Mouse (Mus musculus): ENCODE results near the gene Tiam1. TPM values are rescaled to one million over a fixed set of nuclear protein-coding genes. Genes with fewer than 3 reads are reported as not detected.

Tiam1 gene
- polyA plus RNA-seq, 1 experiment, result not detected

DNA sequence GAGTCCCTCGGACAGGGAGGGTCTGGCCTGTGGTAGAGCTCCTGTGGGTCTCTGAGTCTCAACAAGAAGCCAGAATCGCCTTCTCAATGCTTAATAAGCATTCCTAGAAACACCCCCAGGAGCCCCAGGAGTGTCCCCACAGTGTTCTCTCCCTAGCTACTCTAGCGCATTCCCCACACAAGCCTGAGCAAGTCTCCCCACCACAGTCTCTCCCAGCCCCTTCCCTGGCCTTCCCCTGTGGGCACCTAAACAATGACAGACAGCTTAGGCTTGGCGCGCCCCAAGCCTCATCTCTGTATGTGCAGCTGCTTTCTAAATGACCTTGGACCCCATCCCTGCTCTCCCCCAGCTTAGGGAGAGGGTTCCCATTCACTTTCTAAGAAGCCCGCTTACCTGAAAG lies 7.3 kb upstream of the Tiam1 start:
- H3K27ac ChIP-seq (ENCODE audit: insufficient read depth, low read depth, low read length), result no peak overlapping the region
- H3K4me1 ChIP-seq (ENCODE audit: control insufficient read depth, insufficient read depth, low read length), result peaks cover 20% of the 10 kb centered on the region
- TF ChIP-seq CTCF (IDR thresholded peaks at IDR 0.05; ENCODE audit: insufficient read depth, low read depth, low read length) (no peak), POLR2A (IDR thresholded peaks at IDR 0.05; ENCODE audit: insufficient read depth, low read depth, low read length) (no peak)
- H3K4me3 ChIP-seq (ENCODE audit: insufficient read depth, low read depth, low read length), result no peak overlapping the region
- WGBS, result 88% methylated on average over 6 of the region's 6 CpGs

DNA sequence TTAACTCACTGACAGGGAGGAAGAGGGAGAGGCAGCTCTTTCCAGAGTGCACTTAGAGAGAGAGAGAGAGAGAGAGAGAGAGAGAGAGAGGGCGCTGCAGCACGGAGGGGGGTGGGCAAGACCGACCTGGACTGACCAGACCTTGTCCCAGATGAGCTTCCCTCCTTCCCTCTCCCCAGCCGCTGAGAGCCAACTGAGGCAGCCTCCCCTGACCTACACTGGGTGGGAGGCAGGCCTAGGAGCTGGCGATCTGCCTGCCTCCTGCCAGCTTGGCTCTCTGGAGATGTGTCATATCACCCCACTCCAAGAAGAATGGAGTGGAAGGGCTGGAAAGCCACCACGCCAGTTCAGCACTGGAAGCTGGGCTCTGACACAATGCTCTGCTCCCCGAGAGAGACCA lies 6.6 kb upstream of the Tiam1 start:
- Histone ChIP-seq H3K27ac (ENCODE audit: insufficient read depth, low read depth, low read length) (no peak overlapping the region), H3K4me3 (ENCODE audit: insufficient read depth, low read depth, low read length) (no peak overlapping the region), H3K4me1 (ENCODE audit: control insufficient read depth, insufficient read depth, low read length) (peaks cover 20% of the 10 kb centered on the region)
- TF ChIP-seq POLR2A (IDR thresholded peaks at IDR 0.05; ENCODE audit: insufficient read depth, low read depth, low read length) (no peak), CTCF (IDR thresholded peaks at IDR 0.05; ENCODE audit: insufficient read depth, low read depth, low read length) (no peak)
- WGBS, result 38% methylated on average over 7 of the region's 7 CpGs

DNA sequence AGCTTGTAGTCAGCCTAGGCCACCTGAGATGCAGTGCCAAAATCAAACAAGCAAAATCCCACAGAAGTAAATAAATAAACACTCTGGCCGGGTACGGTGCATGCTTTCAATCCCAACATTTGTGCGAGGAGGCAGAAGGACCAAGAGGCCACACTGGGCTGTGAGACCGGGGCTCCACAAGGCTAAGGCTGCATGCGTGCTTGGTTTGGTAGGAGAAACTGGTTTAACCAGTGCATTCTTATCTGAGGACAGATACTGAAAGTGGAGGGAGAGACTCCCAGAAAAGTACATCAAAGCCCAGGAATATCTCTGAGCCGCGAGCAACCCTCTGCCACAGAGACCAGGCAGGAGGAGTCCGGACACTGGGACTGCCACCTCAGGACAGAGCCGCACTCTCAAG lies 5.8 kb upstream of the Tiam1 start:
- Histone ChIP-seq H3K4me3 (ENCODE audit: insufficient read depth, low read depth, low read length) (no peak overlapping the region), H3K27ac (ENCODE audit: insufficient read depth, low read depth, low read length) (peak overlapping the region; percentile 79), H3K4me1 (ENCODE audit: control insufficient read depth, insufficient read depth, low read length) (peaks cover 21% of the 10 kb centered on the region)
- TF ChIP-seq CTCF (IDR thresholded peaks at IDR 0.05; ENCODE audit: insufficient read depth, low read depth, low read length) (no peak), POLR2A (IDR thresholded peaks at IDR 0.05; ENCODE audit: insufficient read depth, low read depth, low read length) (no peak)
- 75% methylated on average over 9 of the region's 9 CpGs for WGBS

DNA sequence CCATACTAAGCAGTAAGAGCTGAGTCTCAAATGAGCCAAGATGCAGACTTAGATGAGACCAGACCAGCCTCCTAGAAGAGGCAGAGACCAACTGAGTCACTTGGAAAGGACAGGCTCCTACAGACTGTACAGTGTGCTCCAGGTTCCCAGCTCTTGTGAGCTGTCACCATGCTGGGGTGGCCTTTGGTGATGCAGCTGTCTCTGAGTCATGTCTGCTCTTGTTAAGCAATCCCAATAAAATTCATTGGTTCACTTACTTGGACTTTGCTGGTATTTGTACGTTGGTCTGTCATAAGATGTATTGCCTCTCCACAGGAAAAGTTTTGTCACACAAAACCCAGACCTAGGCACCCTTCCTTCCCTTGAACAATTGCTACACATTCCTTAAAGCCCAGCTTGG lies 1.7 kb upstream of the Tiam1 start:
- no peak overlapping the region for H3K27ac ChIP-seq (ENCODE audit: insufficient read depth, low read depth, low read length)
- peaks cover 15% of the 10 kb centered on the region for H3K4me1 ChIP-seq (ENCODE audit: control insufficient read depth, insufficient read depth, low read length)
- no peak overlapping the region for H3K4me3 ChIP-seq (ENCODE audit: insufficient read depth, low read depth, low read length)
- TF ChIP-seq CTCF (IDR thresholded peaks at IDR 0.05; ENCODE audit: insufficient read depth, low read depth, low read length) (no peak), POLR2A (IDR thresholded peaks at IDR 0.05; ENCODE audit: insufficient read depth, low read depth, low read length) (no peak)
- WGBS, result 80% methylated on average over 1 of the region's 1 CpGs

DNA sequence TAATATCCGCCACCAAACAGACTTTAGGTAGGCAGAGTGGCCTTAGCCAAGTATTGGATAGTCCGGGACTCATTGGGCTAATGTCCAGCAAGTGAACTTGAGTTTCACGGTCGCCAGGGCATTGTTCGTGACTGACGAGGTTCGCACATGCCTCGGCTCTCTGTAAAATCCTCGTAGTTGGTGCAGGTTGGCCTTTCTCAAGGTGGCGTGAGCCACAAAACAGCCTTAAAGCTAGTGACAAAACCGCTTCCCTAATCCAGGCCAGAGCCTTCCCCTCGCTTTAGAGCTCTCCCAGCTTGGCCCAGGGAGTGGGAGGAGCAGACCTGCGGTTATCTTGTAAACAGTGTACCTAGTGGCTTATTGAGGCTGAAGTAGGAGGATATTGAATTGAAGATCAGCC lies 972 bp upstream of the Tiam1 start:
- Histone ChIP-seq H3K4me1 (ENCODE audit: control insufficient read depth, insufficient read depth, low read length) (peaks cover 15% of the 10 kb centered on the region), H3K27ac (ENCODE audit: insufficient read depth, low read depth, low read length) (no peak overlapping the region), H3K4me3 (ENCODE audit: insufficient read depth, low read depth, low read length) (peak overlapping the region; percentile 58)
- no peak for TF ChIP-seq POLR2A (IDR thresholded peaks at IDR 0.05; ENCODE audit: insufficient read depth, low read depth, low read length)
- TF ChIP-seq CTCF (IDR thresholded peaks at IDR 0.05; ENCODE audit: insufficient read depth, low read depth, low read length), result no peak
- WGBS, result 12% methylated on average over 13 of the region's 13 CpGs

DNA sequence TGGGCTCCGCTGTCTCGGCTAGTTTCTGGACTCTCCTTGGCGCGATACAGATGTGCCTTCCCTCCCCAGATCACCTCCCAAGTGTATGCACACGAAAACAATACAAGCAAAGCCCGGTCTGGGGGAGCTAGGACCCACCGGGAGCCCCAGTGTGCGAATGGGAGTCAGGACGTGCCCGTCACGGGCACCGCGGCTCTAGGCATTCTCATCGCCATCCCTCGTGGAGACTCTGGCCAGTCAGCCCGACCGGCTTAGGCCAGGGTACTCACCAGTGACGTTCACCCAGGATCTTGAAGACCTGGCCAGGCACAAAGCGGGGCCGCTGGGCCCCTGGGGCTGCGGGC lies 181 bp downstream of the Tiam1 start:
- WGBS, result under 1% methylated on average over 21 of the region's 21 CpGs
- Histone ChIP-seq H3K4me3 (ENCODE audit: insufficient read depth, low read depth, low read length) (peak overlapping the region; percentile 58), H3K27ac (ENCODE audit: insufficient read depth, low read depth, low read length) (peak overlapping the region; percentile 7), H3K4me1 (ENCODE audit: control insufficient read depth, insufficient read depth, low read length) (peaks cover 12% of the 10 kb centered on the region)
- TF ChIP-seq POLR2A (IDR thresholded peaks at IDR 0.05; ENCODE audit: insufficient read depth, low read depth, low read length) (no peak), CTCF (IDR thresholded peaks at IDR 0.05; ENCODE audit: insufficient read depth, low read depth, low read length) (no peak)

DNA sequence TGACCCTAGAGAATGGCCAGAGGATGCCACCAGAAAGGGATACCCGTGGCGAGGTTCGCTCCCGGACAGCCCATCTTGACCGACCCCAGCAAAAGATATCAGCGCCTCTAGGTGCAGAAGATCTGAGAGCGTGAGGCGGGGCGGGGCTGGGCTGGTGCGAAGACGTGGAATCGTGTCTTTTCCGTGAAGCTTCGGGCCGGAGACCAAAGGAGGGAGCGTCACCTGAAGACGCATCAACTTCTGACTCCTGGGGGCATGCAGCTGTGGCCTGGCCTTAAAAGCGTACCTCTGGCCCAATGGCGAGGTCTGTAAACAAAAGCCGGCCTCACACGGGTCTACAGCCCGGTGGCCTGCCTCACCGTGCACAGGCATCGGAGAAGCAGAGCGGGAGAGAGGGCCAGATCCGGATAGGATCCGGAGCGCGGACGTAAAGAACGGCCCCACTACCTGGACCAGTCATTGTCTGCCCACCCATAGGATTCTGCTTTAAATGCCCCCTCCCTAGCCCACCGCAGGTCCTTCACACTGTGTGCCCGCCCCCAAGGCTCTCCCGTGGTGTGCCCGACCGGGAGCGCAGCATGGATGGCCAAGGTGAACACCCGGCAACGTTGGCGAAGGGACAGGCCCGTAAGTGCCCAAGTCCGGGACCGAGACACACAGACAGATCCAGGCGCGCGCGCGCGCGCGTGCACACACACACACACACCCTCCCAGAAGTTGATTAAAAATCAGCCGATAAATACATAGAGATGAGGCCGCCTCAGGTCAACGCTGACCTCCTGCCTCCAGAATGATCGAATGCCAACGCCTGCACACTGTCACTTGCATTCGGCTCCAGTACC lies 774 bp downstream of the Tiam1 start:
- WGBS, result under 1% methylated on average over 57 of the region's 57 CpGs
- TF ChIP-seq POLR2A (IDR thresholded peaks at IDR 0.05; ENCODE audit: insufficient read depth, low read depth, low read length) (no peak), CTCF (IDR thresholded peaks at IDR 0.05; ENCODE audit: insufficient read depth, low read depth, low read length) (no peak)

DNA sequence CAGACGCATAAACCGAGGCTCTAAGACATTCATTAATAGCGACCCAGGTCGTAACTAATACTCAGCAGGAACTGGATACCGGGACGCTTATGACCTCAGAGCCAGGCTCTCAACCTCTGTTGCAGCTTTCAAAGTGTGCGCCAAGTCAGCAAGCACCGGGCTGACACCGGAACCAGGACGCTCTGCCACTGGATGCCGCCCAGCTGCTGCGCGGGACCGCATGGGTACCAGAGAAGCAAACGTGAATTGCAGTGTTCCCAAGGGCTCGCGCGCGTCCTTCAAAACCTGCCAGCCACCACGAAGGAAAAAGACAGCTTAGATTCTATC lies 1.4 kb downstream of the Tiam1 start:
- H3K27ac ChIP-seq (ENCODE audit: insufficient read depth, low read depth, low read length), result peak overlapping the region; percentile 7
- H3K4me3 ChIP-seq (ENCODE audit: insufficient read depth, low read depth, low read length), result peak overlapping the region; percentile 58
- WGBS, result 1% methylated on average over 20 of the region's 20 CpGs
- TF ChIP-seq CTCF (IDR thresholded peaks at IDR 0.05; ENCODE audit: insufficient read depth, low read depth, low read length), result no peak
- TF ChIP-seq POLR2A (IDR thresholded peaks at IDR 0.05; ENCODE audit: insufficient read depth, low read depth, low read length), result no peak
- H3K4me1 ChIP-seq (ENCODE audit: control insufficient read depth, insufficient read depth, low read length), result peaks cover 19% of the 10 kb centered on the region

More for the DNA sequence above, 774 bp downstream of the Tiam1 start:
- Histone ChIP-seq H3K27ac (ENCODE audit: insufficient read depth, low read depth, low read length) (peak overlapping the region; percentile 7), H3K4me1 (ENCODE audit: control insufficient read depth, insufficient read depth, low read length) (peaks cover 18% of the 10 kb centered on the region), H3K4me3 (ENCODE audit: insufficient read depth, low read depth, low read length) (peak overlapping the region; percentile 58)

DNA sequence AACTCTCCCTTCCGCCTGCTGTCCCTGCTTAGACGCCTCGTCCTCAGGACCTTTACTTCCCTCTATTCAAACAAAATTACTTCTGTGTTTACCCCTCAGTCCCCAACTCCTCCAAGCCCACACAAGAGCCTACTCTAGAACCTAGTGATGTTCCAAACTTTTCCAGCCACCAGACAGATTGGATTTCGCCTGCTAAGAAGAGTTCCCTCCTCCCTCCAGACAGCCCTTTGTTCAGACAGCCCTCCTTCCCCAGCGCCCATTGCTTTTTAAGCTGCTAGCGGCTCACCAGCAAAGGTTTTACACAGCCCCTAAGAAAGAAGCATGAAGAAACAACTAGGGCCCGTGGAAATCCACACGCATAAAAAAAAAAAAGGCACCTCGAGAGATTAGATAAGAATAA lies 2.0 kb downstream of the Tiam1 start:
- 42% methylated on average over 9 of the region's 9 CpGs for WGBS
- no peak overlapping the region for H3K27ac ChIP-seq (ENCODE audit: insufficient read depth, low read depth, low read length)
- H3K4me3 ChIP-seq (ENCODE audit: insufficient read depth, low read depth, low read length), result peak overlapping the region; percentile 14; the same call in 1 of the 2 replicates
- peaks cover 19% of the 10 kb centered on the region for H3K4me1 ChIP-seq (ENCODE audit: control insufficient read depth, insufficient read depth, low read length)
- no peak for TF ChIP-seq CTCF (IDR thresholded peaks at IDR 0.05; ENCODE audit: insufficient read depth, low read depth, low read length)
- TF ChIP-seq POLR2A (IDR thresholded peaks at IDR 0.05; ENCODE audit: insufficient read depth, low read depth, low read length), result no peak
